Mouse (Mus musculus) activated CD4-positive, CD25-positive, alpha-beta regulatory T cell, adult 9 weeks (primary cell): Measurements from ENCODE around the gene Map4. TPM values are rescaled to one million over a fixed set of nuclear protein-coding genes. Genes with fewer than 3 reads are reported as not detected.

Experiments
- polyA plus RNA-seq: library from polyadenylated mRNA; unstranded; fragments of 100-300 nt; shearing (Covaris generic); gene quantifications from one replicate; pipeline ENCODE4 v1.2.1, GENCODE M21; 2017

The Map4 gene
- 84.7 TPM for polyA plus RNA-seq

DNA sequence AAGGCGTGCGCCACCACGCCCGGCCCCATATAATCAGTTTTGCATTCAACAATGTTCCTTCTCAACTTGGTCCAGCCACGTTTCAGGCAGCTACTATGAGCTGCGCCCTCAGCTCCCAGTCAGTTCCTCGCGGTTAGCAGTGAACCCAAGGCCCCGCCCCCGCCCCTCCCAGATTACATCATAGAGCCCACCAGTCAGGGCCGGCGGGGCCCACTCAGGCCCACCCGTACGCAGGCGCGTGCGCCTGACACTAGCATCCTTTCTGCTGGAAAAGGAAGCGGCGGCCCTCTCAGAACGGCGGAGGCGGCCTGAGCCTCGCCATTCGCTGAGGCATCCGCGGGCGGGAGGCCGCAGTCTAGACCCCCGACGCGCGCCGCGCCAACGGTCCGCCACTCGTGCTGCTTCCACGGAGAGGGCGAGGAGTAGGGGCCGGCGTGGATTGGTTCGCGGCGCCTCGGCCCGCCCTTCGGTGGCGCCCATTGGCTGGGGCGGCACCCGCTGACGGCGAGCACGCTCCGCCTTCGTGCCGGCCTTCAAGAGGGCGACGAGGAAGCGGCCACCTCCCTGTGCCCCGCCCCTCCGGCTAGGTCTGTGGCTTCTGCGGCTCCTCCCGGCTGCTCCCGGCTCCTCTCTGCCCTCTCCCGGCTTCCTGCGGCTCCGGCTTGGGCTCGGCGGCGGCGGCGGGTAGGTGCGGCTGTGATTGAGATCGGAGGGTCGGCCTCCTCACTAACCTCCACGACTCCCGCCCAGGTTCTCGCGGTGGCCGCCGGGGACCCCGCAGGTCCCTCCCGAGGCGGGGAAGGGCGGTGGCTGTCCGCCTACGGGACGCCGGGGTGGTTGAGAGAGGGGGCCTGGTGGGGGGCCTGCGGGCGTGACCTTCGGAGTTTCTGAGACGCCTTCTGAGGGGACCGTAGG, at the start of gene Map4:
Map4 (plus strand) TSS at position 204 of the 915 bp plus-strand sequence.

DNA sequence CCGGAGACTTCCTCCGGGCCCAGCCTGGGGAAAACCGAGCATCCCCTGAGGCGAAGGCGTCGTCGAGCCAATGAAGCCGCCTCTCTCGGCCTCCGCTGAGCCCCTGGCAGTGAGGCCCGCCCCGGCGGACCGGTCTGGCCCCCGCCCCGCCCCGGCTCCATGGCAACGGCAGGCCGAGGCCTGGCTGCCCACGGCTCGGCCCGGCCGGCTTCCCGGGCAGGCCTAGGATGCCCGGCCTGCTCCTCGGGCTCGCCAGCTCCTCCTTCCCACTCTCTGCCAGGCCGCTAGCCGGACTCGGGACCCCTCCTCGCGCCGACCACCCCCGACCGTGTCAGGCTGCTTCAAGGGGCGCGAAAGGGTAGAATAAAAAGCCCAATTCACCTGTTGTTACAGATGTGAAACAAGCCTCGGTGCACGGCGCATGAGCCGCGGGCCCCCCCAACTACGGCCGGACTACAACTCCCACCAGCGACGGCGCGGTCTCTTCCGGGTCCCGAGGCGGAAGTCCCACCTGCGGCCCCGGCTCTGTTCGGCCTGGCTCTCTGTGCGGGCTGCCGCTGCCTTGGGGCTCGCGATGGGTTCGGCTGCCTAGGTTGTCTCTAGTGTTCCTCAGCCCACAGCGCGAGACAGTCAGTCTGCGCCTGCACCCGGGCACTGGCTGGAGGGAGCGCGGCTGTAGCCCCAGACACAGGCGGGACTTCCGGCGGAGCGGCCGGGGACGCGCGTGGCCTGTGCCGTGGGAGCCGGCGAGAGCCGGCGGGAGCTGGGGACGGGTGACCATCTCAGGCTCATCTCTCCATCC, 185.9 kb downstream of the Map4 start, which contains the start of gene Smarcc1:
Smarcc1 (plus strand) TSS at position 732 of the 802 bp plus-strand sequence.

DNA sequence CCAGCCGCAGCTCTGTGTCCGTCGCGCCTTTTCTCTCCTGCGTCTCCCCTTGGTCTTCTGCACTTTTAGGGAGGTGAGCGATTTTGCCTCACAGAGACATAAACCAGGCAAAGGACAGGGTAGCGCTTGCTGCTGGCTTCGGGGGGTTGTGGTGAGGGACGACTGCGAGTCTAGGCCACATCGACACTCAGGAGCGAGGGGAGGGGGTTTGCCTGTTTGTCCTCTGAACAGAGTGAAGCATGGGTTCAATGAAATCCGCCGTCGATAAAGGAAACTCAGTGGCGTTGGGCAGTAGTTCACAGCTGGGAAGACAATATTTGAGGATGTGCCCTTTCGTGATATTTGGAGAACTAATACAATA, 186.5 kb downstream of the Map4 start, which contains the start of gene Dhx30:
Dhx30 (minus strand) TSS at position 52 of the 361 bp plus-strand sequence.

Other genes starting within 250 kb of the Map4 start
- not detected for gene Fbxw18, start 228.8 kb upstream of the Map4 start, polyA plus RNA-seq
- gene Fbxw26, start 185.4 kb upstream of the Map4 start, polyA plus RNA-seq, result not detected
- not detected for gene Fbxw27, start 140.8 kb upstream of the Map4 start, polyA plus RNA-seq
- gene Spink8, start 119.2 kb upstream of the Map4 start, polyA plus RNA-seq, result not detected
- gene Nme6, start 98.7 kb upstream of the Map4 start, polyA plus RNA-seq, result 11.1 TPM
- gene Camp, start 81.8 kb upstream of the Map4 start, polyA plus RNA-seq, result not detected
- 10.7 TPM for gene Cdc25a, start 55.9 kb upstream of the Map4 start, polyA plus RNA-seq
- gene Smarcc1, start 186.2 kb downstream of the Map4 start, polyA plus RNA-seq, result 33.3 TPM
- gene Dhx30, start 186.4 kb downstream of the Map4 start, polyA plus RNA-seq, result 141 TPM